Mouse (Mus musculus) adrenal gland, adult 2 months (tissue): Measurements from ENCODE around the gene Hagh. TPM values are rescaled to one million over a fixed set of nuclear protein-coding genes. Genes with fewer than 3 reads are reported as not detected.
A peak's percentile ranks its signal among the peaks of the same experiment; 100 is the strongest.

Experiments used
- DNase-seq: peaks from one replicate; pipeline ENCODE4 v3.0.0; 2021
- polyA plus RNA-seq: library from polyadenylated mRNA; depleted of rRNA; stranded (reverse); fragments of >200 nt; gene quantifications from 2 replicates; pipeline ENCODE4 v1.2.3, GENCODE M21; 2012
- total RNA-seq, 2 experiments: library from RNA; stranded (reverse); gene quantifications; 2 replicates each; pipeline ENCODE4 v1.2.3; 2021

The Hagh gene
- total and polyA plus RNA-seq, 3 experiments: 102 to 123 (median 115) TPM

- DNase-seq: peak; percentile 99
Measured at GRCm38 (mm10) chr17:24886134-24886931, 46.4 kb downstream of the Hagh start, which contains the start of the genes Nubp2 and Spsb3. Gene Nubp2, minus strand, starts transcription at chr17:24886349. Gene Spsb3, plus strand, starts transcription at chr17:24886643.

GRCm38 (mm10) chr17:24886932-24887271 lies 47.0 kb downstream of the Hagh start:
- DNase-seq: no peak

GRCm38 (mm10) chr17:24887291-24888080 lies 47.5 kb downstream of the Hagh start:
- DNase-seq: no peak

GRCm38 (mm10) chr17:24888862-24889261 lies 48.9 kb downstream of the Hagh start:
- DNase-seq: no peak

GRCm38 (mm10) chr17:24890151-24891092 lies 50.5 kb downstream of the Hagh start:
- DNase-seq: peak; percentile 29

GRCm38 (mm10) chr17:24891321-24891720 lies 51.4 kb downstream of the Hagh start:
- peak; percentile 29 for DNase-seq

- peak; percentile 6 for DNase-seq
Measured at GRCm38 (mm10) chr17:24892785-24893184, 52.8 kb downstream of the Hagh start.

GRCm38 (mm10) chr17:24893276-24893675 lies 53.3 kb downstream of the Hagh start:
- DNase-seq: no peak

GRCm38 (mm10) chr17:24894061-24894994 lies 54.4 kb downstream of the Hagh start:
- DNase-seq: peak; percentile 59

- peak; percentile 89 for DNase-seq
Measured at GRCm38 (mm10) chr17:24894995-24895547, 55.1 kb downstream of the Hagh start, which contains the start of the genes Eme2 and Mrps34. Gene Eme2, minus strand, starts transcription at chr17:24895087. Gene Mrps34, plus strand, starts transcription at chr17:24895116.

- peak; percentile 88 for DNase-seq
Measured at GRCm38 (mm10) chr17:24895571-24896240, 55.8 kb downstream of the Hagh start.

GRCm38 (mm10) chr17:24896241-24896992 lies 56.5 kb downstream of the Hagh start, which contains the start of gene Nme3:
Gene Nme3, plus strand, starts transcription at chr17:24896500.
- peak; percentile 92 for DNase-seq

- no peak for DNase-seq
Measured at GRCm38 (mm10) chr17:24896993-24897269, 57.0 kb downstream of the Hagh start.

- DNase-seq: peak; percentile 78
Measured at GRCm38 (mm10) chr17:24897600-24897999, 57.7 kb downstream of the Hagh start.

- DNase-seq: no peak
Measured at GRCm38 (mm10) chr17:24898041-24898854, 58.3 kb downstream of the Hagh start.

GRCm38 (mm10) chr17:24899153-24899552 lies 59.2 kb downstream of the Hagh start:
- no peak for DNase-seq

GRCm38 (mm10) chr17:24900014-24900413 lies 60.1 kb downstream of the Hagh start:
- no peak for DNase-seq

GRCm38 (mm10) chr17:24902124-24902523 lies 62.2 kb downstream of the Hagh start:
- DNase-seq: no peak
